Mouse (Mus musculus) midbrain, embryonic 10.5 days (tissue): Measurements from ENCODE around the gene Wdr49. TPM values are rescaled to one million over a fixed set of nuclear protein-coding genes. Genes with fewer than 3 reads are reported as not detected.
"Not testable (repeated sequence)": the region's sequence is repeated elsewhere in the genome, so short reads cannot be mapped to it uniquely, and the experiment has no call there.

Source experiments
- DNase-seq: peaks from one replicate; pipeline ENCODE4 v3.0.0-alpha.2; 2017; ENCODE audit warnings: low spot score
- H3K27ac ChIP-seq: fragments of 300-500 bp; sonication (generic); replicated peaks from 2 replicates; pipeline ENCODE4 v1.5.1; 2016; ENCODE audit warnings: mild to moderate bottlenecking
- H3K27me3 ChIP-seq: fragments of 300-500 bp; sonication (generic); 2 replicates; pipeline ENCODE4 v1.6.1; 2016; ENCODE audit warnings: low read depth, mild to moderate bottlenecking; ENCODE audit not compliant: poor library complexity, severe bottlenecking
- H3K36me3 ChIP-seq: fragments of 300-500 bp; sonication (generic); 2 replicates; pipeline ENCODE4 v1.6.1; 2016; ENCODE audit warnings: mild to moderate bottlenecking, moderate library complexity
- H3K4me1 ChIP-seq: fragments of 300-500 bp; sonication (generic); 2 replicates; pipeline ENCODE4 v1.6.1; 2016
- H3K4me3 ChIP-seq: fragments of 300-500 bp; sonication (generic); 2 replicates; pipeline ENCODE4 v1.5.1; 2016; ENCODE audit warnings: mild to moderate bottlenecking, moderate library complexity
- H3K9me3 ChIP-seq: fragments of 300-500 bp; sonication (generic); replicated peaks from 2 replicates; pipeline ENCODE4 v1.6.1; 2016; ENCODE audit warnings: mild to moderate bottlenecking
- WGBS: fragments of 180-500 bp; shearing (Covaris S2); methylation state at CpG from one replicate; pipeline ENCODE4 v1.1.7; 2016; 5-methylcytosine and 5-hydroxymethylcytosine counted together
- polyA plus RNA-seq: library from polyadenylated mRNA; unstranded; fragments of >200 nt; fragmentation: Nextera tagmentation; extraction: Ambion mirVana; gene quantifications from 2 replicates; pipeline ENCODE4 v1.2.1, GENCODE M21; 2016

Wdr49 gene
- polyA plus RNA-seq, 1 experiment from 2014 or later = not detected

- H3K36me3 ChIP-seq = no peaks in the 10 kb centered on the region
- no peaks in the 10 kb centered on the region for H3K27me3 ChIP-seq
- no peaks in the 10 kb centered on the region for H3K9me3 ChIP-seq
- WGBS = 74% methylated on average over 7 of the region's 7 CpGs
- H3K4me1 ChIP-seq = peaks cover 9% of the 10 kb centered on the region; the same call in 1 of the 2 replicates
- no peak overlapping the region for H3K27ac ChIP-seq
- no peak for DNase-seq
- H3K4me3 ChIP-seq = no peak overlapping the region
Observed at GRCm38 (mm10) chr3:75395121-75395895, 86.6 kb downstream of the Wdr49 start.

DNA sequence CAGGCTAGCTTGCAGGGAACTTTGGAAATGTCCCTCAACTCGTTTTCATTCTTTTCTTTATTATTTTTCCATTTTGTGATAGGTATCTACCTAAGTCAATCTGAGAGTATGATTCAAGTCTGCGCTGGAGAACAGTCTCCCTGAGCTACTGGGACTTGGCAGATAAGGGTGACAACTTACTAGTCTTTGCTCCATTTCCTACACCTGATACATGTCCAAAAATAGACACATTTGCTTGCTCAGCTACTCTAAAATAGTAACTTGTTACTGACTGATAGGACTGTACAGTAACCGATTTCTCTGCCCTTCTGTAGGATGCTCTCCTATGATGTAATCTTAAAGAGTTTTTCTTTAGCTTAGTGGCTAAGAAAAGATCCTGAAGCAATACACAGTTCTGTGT is 87.5 kb downstream of the Wdr49 start:
- WGBS = 77% methylated on average over 3 of the region's 3 CpGs
- H3K27ac ChIP-seq = no peak overlapping the region
- no peak overlapping the region for H3K4me3 ChIP-seq
- DNase-seq = no peak
- H3K9me3 ChIP-seq = no peaks in the 10 kb centered on the region
- H3K27me3 ChIP-seq = no peaks in the 10 kb centered on the region
- H3K36me3 ChIP-seq = no peaks in the 10 kb centered on the region
- H3K4me1 ChIP-seq = peaks cover 9% of the 10 kb centered on the region; the same call in 1 of the 2 replicates

GRCm38 (mm10) chr3:75381776-75382175 is 100.2 kb downstream of the Wdr49 start:
- Histone ChIP-seq H3K4me3 (no peak overlapping the region), H3K27me3 (no peaks in the 10 kb centered on the region), H3K36me3 (no peaks in the 10 kb centered on the region), H3K27ac (no peak overlapping the region), H3K4me1 (no peaks in the 10 kb centered on the region), H3K9me3 (no peaks in the 10 kb centered on the region)
- DNase-seq = no peak
- 77% methylated on average over 2 of the region's 2 CpGs for WGBS

DNA sequence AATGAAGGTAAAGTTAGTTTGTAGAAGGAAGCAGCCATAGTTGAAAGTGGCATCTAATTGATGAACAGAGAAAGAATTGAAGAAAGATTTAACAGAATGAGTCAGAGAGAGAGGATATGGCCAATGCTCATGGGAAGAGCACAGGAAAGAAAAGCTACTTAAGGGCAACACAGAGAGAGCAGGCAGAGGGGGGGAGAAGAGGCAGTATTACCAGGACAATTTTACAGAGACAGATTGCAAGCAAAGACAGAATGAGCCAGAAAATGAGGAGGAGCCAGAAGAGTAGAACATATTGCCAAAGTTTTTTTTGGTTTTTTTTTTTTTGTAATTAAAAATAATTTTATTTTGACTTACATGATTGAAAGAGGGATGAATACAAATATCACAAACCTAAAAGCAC is 128.0 kb downstream of the Wdr49 start:
- DNase-seq = no peak
- Histone ChIP-seq H3K36me3 (no peaks in the 10 kb centered on the region), H3K4me3 (no peak overlapping the region), H3K27me3 (no peaks in the 10 kb centered on the region), H3K9me3 (no peaks in the 10 kb centered on the region), H3K27ac (no peak overlapping the region), H3K4me1 (no peaks in the 10 kb centered on the region)

DNA sequence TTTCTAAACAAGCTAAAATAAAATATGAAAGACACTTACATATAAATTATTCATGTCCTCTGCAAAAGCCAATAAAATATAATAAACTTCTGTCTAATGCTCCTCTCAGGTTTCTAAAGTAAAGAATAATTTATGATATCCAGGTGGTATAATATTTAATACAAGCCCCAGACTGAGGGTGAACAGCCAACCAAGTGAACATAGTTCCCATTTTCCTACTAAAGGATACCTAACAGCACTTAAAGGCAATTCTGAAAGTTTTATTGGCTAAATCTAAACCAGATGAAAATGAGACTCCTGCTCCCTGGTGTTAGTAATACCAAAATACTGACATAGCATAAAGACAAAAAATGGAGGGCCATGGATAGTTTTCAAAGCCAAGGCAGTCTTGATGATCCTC is 144.8 kb downstream of the Wdr49 start:
- DNase-seq = no peak
- no peaks in the 10 kb centered on the region for H3K36me3 ChIP-seq
- no peaks in the 10 kb centered on the region for H3K27me3 ChIP-seq

GRCm38 (mm10) chr3:75320999-75321398 is 161.0 kb downstream of the Wdr49 start:
- Histone ChIP-seq H3K36me3 (no peaks in the 10 kb centered on the region), H3K27me3 (no peaks in the 10 kb centered on the region), H3K27ac (no peak overlapping the region), H3K4me1 (no peaks in the 10 kb centered on the region), H3K4me3 (no peak overlapping the region), H3K9me3 (no peaks in the 10 kb centered on the region)
- 82% methylated on average over 4 of the region's 4 CpGs for WGBS
- DNase-seq = no peak

More for the DNA sequence above, 144.8 kb downstream of the Wdr49 start:
- Histone ChIP-seq H3K9me3 (no peaks in the 10 kb centered on the region), H3K4me3 (no peak overlapping the region), H3K27ac (no peak overlapping the region), H3K4me1 (no peaks in the 10 kb centered on the region)

GRCm38 (mm10) chr3:75308861-75309260 is 173.1 kb downstream of the Wdr49 start:
- H3K4me3 ChIP-seq = no peak overlapping the region
- H3K27ac ChIP-seq = no peak overlapping the region
- no peaks in the 10 kb centered on the region for H3K27me3 ChIP-seq
- H3K36me3 ChIP-seq = no peaks in the 10 kb centered on the region
- 87% methylated on average over 4 of the region's 4 CpGs for WGBS
- H3K9me3 ChIP-seq = no peaks in the 10 kb centered on the region
- no peaks in the 10 kb centered on the region for H3K4me1 ChIP-seq
- DNase-seq = no peak

DNA sequence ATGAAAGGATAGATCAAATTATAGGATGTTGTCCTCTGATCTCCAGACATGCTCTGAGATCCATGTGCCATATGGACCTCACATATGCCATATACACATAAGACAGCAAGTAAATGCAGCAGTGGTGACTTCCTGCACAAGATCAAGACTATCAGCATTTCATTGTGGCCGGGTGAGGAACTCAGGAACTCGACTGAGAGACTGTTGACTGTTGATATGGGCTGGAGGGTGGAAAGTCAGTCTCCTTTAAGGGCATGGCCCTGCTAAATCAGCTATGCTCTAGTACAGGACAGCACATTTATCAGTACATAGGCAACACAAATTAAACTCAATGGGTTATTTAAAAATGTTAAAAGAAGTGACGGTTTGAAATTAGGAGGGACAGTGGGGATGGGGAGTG is 173.7 kb downstream of the Wdr49 start:
- Histone ChIP-seq H3K4me3 (no peak overlapping the region), H3K4me1 (no peaks in the 10 kb centered on the region), H3K27me3 (no peaks in the 10 kb centered on the region), H3K27ac (no peak overlapping the region), H3K36me3 (no peaks in the 10 kb centered on the region), H3K9me3 (no peaks in the 10 kb centered on the region)
- DNase-seq = no peak
- WGBS = 81% methylated on average over 3 of the region's 3 CpGs

DNA sequence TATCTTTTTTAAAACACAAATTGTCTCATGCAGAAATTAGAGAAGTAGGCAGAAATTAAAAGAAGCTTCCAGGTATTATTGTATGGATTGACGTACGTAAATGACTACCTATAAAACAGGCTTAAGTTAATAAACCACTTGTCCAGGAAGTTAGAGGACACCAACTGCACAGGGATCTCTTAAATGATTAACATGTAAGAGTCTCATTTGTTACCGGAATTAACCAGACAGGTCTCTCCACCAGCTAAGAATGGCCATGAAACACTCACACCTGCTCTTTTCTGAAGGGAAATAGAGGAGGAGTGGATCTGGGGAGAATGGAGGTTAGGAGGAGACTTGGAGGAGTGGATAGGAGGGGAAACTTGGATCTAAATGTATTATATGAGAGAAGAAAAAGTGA is 176.4 kb downstream of the Wdr49 start:
- WGBS = 90% methylated on average over 3 of the region's 3 CpGs
- no peaks in the 10 kb centered on the region for H3K27me3 ChIP-seq

DNA sequence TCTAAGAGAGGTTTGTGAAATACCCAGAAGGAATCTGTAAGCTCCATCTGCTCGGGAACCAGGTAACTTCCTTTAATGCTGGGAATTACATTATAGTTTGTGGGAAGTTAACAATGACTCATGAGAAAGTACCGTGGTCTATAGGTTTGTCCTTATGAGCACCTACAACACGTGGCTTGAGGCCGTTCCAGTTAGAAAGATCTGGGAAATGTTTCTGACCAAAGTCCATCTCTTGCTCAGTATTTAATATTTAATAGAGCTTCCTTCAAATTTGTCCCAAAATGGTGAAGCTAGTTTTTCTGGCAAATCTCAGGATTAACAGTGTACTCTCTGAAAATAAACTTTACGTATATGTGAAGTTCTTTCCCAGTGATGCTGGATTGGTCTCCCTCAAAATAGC is 177.3 kb downstream of the Wdr49 start:
- H3K9me3 ChIP-seq = no peaks in the 10 kb centered on the region
- no peaks in the 10 kb centered on the region for H3K27me3 ChIP-seq
- 95% methylated on average over 5 of the region's 5 CpGs for WGBS
- no peak overlapping the region for H3K4me3 ChIP-seq
- no peak overlapping the region for H3K27ac ChIP-seq
- H3K36me3 ChIP-seq = no peaks in the 10 kb centered on the region
- DNase-seq = no peak
- H3K4me1 ChIP-seq = no peaks in the 10 kb centered on the region

More for the DNA sequence above, 176.4 kb downstream of the Wdr49 start:
- no peak for DNase-seq
- Histone ChIP-seq H3K36me3 (no peaks in the 10 kb centered on the region), H3K4me1 (no peaks in the 10 kb centered on the region), H3K9me3 (no peaks in the 10 kb centered on the region), H3K27ac (no peak overlapping the region), H3K4me3 (no peak overlapping the region)

DNA sequence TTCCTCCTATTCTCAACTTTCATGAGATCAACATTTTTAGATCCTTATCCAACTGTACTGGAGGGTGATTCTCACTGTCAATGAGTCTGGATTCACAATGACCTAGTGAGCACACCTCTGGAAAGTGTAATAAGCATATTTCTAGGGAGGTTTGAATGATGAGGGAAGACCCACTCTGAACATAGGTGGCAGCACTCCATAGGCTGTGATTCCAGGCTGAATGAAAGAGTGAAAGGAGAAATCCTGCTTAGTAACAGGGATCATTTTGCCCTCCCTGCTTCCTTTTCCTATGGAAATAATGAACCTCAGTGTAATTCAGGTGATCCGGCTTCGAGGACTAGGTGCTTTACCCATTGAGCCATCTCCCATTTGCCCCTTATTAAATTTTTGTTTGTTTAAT is 180.9 kb downstream of the Wdr49 start:
- WGBS = 93% methylated on average over 2 of the region's 2 CpGs
- H3K27me3 ChIP-seq = no peaks in the 10 kb centered on the region
- H3K27ac ChIP-seq = no peak overlapping the region
- H3K4me1 ChIP-seq = peaks cover 9% of the 10 kb centered on the region
- no peaks in the 10 kb centered on the region for H3K36me3 ChIP-seq
- no peak overlapping the region for H3K4me3 ChIP-seq
- H3K9me3 ChIP-seq = no peaks in the 10 kb centered on the region
- no peak for DNase-seq

DNA sequence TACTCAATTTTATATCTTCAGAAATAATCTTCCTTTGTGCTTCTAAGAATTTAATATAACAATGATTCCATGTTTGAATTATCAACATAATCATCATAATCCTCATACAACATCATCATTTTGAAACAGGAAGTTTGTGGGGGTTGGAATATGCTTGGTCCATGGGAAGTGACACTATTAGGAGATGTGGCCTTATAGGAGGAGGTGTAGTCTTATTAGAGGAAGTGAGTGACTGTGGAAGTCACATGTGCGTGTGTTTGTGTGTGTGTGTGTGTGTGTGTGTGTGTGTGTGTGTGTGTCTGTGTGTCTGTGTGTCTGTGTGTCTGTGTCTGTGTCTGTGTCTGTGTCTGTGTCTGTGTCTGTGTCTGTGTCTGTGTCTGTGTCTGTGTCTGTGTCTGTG is 182.5 kb downstream of the Wdr49 start:
- WGBS = 88% methylated on average over 1 of the region's 1 CpGs
- not testable (repeated sequence) for H3K27me3 ChIP-seq, H3K4me1 ChIP-seq, H3K36me3 ChIP-seq, DNase-seq, H3K27ac ChIP-seq, H3K4me3 ChIP-seq, H3K9me3 ChIP-seq

DNA sequence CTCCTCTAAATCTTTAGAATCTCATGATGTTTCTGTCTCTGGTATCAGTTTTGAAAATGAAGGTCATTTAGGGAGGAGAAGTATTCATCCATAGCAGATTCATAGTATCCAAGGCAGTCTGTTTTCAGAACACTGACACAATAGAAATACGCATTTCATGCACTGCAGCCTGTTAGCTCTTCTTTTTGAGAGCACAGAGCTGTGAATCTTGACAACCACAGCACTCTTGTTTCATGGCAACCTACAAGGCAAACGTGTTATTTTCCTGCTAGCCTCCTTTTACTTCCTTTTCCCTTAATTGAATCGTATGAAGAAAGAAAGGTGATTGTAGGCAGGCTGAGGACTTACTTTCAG is 184.2 kb downstream of the Wdr49 start:
- H3K4me1 ChIP-seq = peaks cover 9% of the 10 kb centered on the region
- DNase-seq = no peak
- H3K4me3 ChIP-seq = no peak overlapping the region
- H3K27me3 ChIP-seq = no peaks in the 10 kb centered on the region
- no peaks in the 10 kb centered on the region for H3K9me3 ChIP-seq
- 40% methylated on average over 3 of the region's 3 CpGs for WGBS
- H3K36me3 ChIP-seq = no peaks in the 10 kb centered on the region
- H3K27ac ChIP-seq = no peak overlapping the region
